Mouse (Mus musculus) lung, adult 2 months (tissue): Measurements from ENCODE around the gene Otoa.
A peak's percentile ranks its signal among the peaks of the same experiment; 100 is the strongest.

ENCODE experiments used
- CTCF ChIP-seq: fragments of 200-500 bp; IDR thresholded peaks from 2 replicates; pipeline ENCODE4 v1.5.1; 2011; ENCODE audit warnings: mild to moderate bottlenecking, low read length, control low read depth; ENCODE audit not compliant: insufficient read depth
- POLR2A ChIP-seq: fragments of 200-500 bp; IDR thresholded peaks from 2 replicates; pipeline ENCODE4 v1.6.1; 2011; ENCODE audit warnings: low read depth, mild to moderate bottlenecking, control low read depth, low read length, borderline replicate concordance; ENCODE audit errors: extremely low read depth

GRCm38 (mm10) chr7:121033856-121034652, 47.4 kb upstream of the Otoa start, which contains the start of gene Mettl9:
- peak; percentile 85; the same call in 1 of the 2 replicates for TF ChIP-seq POLR2A
- no peak for TF ChIP-seq CTCF
